Mouse (Mus musculus): Measurements from ENCODE around the gene Fbxw7. TPM values are rescaled to one million over a fixed set of nuclear protein-coding genes. Genes with fewer than 3 reads are reported as not detected.

Fbxw7 gene
- total and polyA plus RNA-seq, 3 experiments: 28.5 to 31.3 (median 29.8) TPM

DNA sequence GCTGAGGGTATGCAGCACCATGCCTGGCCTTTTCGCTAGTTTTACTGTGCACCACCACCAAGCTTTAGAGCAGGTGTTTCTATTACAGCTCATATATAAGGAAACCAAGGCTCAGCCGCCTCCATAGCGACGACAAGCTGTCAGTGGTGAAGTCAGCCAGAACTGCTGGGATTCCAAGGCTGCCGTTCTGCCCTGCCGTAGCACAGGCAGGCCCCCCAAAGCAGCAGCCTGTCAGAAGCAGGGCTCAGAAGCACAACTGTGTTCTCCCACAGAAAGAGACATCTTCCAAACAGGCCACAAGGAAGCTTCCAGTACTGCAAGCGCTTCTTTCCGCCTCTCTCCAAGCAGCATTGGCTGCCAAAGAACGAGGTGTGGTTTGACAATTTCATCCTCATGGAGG lies 200.6 kb downstream of the Fbxw7 start:
- no peaks in the 10 kb centered on the region for H3K79me2 ChIP-seq (replicated peaks; ENCODE audit: control insufficient read depth, extremely low read depth, insufficient read depth, poor library complexity, severe bottlenecking)
- in situ Hi-C loops (cut with MboI; ENCODE audit: low pct_ligation_motif_present, low pct_unique_long_range_greater_than_20kb, low sequenced_read_pairs): no loop called here
- H3K9me3 ChIP-seq (replicated peaks; ENCODE audit: low read length): no peaks in the 10 kb centered on the region
- TF ChIP-seq EP300 (IDR thresholded peaks at IDR 0.05; ENCODE audit: low read length): no peak
- TF ChIP-seq E2F4 (IDR thresholded peaks at IDR 0.05; ENCODE audit: insufficient replicate concordance, low read depth, low read length): no peak
- TF ChIP-seq IRF4 (IDR thresholded peaks at IDR 0.05; ENCODE audit: low read depth, low read length): no peak
- TF ChIP-seq JUN (IDR thresholded peaks at IDR 0.05; ENCODE audit: insufficient read depth, low read depth, low read length): no peak
- TF ChIP-seq UBTF (IDR thresholded peaks at IDR 0.05; ENCODE audit: low read depth, low read length): no peak
- TF ChIP-seq TBP (conservative IDR thresholded peaks at IDR 0.05; ENCODE audit: low read depth, low read length): no peak
- TF ChIP-seq TCF12 (IDR thresholded peaks at IDR 0.05; ENCODE audit: low read depth, low read length): no peak
- TF ChIP-seq USF2 (conservative IDR thresholded peaks at IDR 0.05; ENCODE audit: low read depth, low read length): no peak
- TF ChIP-seq SIN3A (IDR thresholded peaks at IDR 0.05; ENCODE audit: low read length): no peak
- TF ChIP-seq CTCF (conservative IDR thresholded peaks at IDR 0.05 in 1 of 2, IDR thresholded peaks at IDR 0.05 in 1 of 2; ENCODE audit: low read depth in 2 of 2, low read length in 2 of 2): no peak
- TF ChIP-seq MAZ (IDR thresholded peaks at IDR 0.05; ENCODE audit: low read depth, low read length): no peak
- no peak for TF ChIP-seq ZMIZ1 (IDR thresholded peaks at IDR 0.05; ENCODE audit: low read depth, low read length)
- no peak for TF ChIP-seq MAFK (IDR thresholded peaks at IDR 0.05; ENCODE audit: insufficient replicate concordance, low read length)
- no peak for TF ChIP-seq POLR2A (IDR thresholded peaks at IDR 0.05; ENCODE audit: low read depth, low read length)
- TF ChIP-seq ZC3H11A (IDR thresholded peaks at IDR 0.05; ENCODE audit: low read depth, low read length): no peak
- TF ChIP-seq SMC3 (IDR thresholded peaks at IDR 0.05; ENCODE audit: low read depth, low read length): no peak
- TF ChIP-seq MXI1 (IDR thresholded peaks at IDR 0.05; ENCODE audit: low read depth, low read length): no peak
- no peak for TF ChIP-seq KAT2A (IDR thresholded peaks at IDR 0.05; ENCODE audit: insufficient replicate concordance, low read length)
- no peak for TF ChIP-seq ZKSCAN1 (IDR thresholded peaks at IDR 0.05; ENCODE audit: borderline replicate concordance, low read depth, low read length)
- no peak for TF ChIP-seq MAX (IDR thresholded peaks at IDR 0.05; ENCODE audit: low read length)
- no peaks in the 10 kb centered on the region for H3K36me3 ChIP-seq (replicated peaks in 1 of 2; ENCODE audit: control insufficient read depth in 1 of 2, insufficient read depth in 1 of 2, low read length in 1 of 2)
- no peak overlapping the region for H3K27ac ChIP-seq (ENCODE audit: insufficient read depth, low read depth)
- dilution Hi-C loops (cut with MboI; ENCODE audit: extremely low pct_ligation_motif_present, extremely low pct_unique_long_range_greater_than_20kb, low sequenced_read_pairs): no loop called here
- no peak overlapping the region for H3K4me3 ChIP-seq (replicated peaks in 1 of 3; ENCODE audit: low read depth in 2 of 3, low read length in 2 of 3, poor library complexity in 1 of 3)
- no peak for DNase-seq (ENCODE audit: extremely low read depth)
- H3K4me2 ChIP-seq (ENCODE audit: insufficient read depth, low read depth, poor library complexity, severe bottlenecking): no peak overlapping the region
- H3K27me3 ChIP-seq (replicated peaks): no peaks in the 10 kb centered on the region
- no peaks in the 10 kb centered on the region for H3K4me1 ChIP-seq (ENCODE audit: control insufficient read depth in 1 of 2, insufficient read depth in 2 of 2)
- no peak overlapping the region for H3K9ac ChIP-seq (ENCODE audit: insufficient read depth, low read depth)

GRCm38 (mm10) chr3:85020137-85020536 lies 205.1 kb downstream of the Fbxw7 start:
- dilution Hi-C loops (cut with MboI; ENCODE audit: extremely low pct_ligation_motif_present, extremely low pct_unique_long_range_greater_than_20kb, low sequenced_read_pairs): no loop called here
- no peak overlapping the region for H3K9ac ChIP-seq (ENCODE audit: insufficient read depth, low read depth)

More at GRCm38 (mm10) chr3:85020137-85020536, 205.1 kb downstream of the Fbxw7 start:
- Histone ChIP-seq H3K79me2 (replicated peaks; ENCODE audit: control insufficient read depth, extremely low read depth, insufficient read depth, poor library complexity, severe bottlenecking) (no peaks in the 10 kb centered on the region), H3K4me2 (ENCODE audit: insufficient read depth, low read depth, poor library complexity, severe bottlenecking) (no peak overlapping the region), H3K27ac (ENCODE audit: insufficient read depth, low read depth) (no peak overlapping the region), H3K9me3 (replicated peaks; ENCODE audit: low read length) (no peaks in the 10 kb centered on the region), H3K4me3 (replicated peaks in 1 of 3; ENCODE audit: low read depth in 2 of 3, low read length in 2 of 3, poor library complexity in 1 of 3) (no peak overlapping the region), H3K4me1 (ENCODE audit: control insufficient read depth in 1 of 2, insufficient read depth in 2 of 2) (peaks cover 7 to 27% of the 10 kb centered on the region in 2 experiments), H3K36me3 (replicated peaks in 1 of 2; ENCODE audit: control insufficient read depth in 1 of 2, insufficient read depth in 1 of 2, low read length in 1 of 2) (no peaks in the 10 kb centered on the region), H3K27me3 (replicated peaks) (no peaks in the 10 kb centered on the region)
- TF ChIP-seq CHD1 (IDR thresholded peaks at IDR 0.05; ENCODE audit: low read depth, low read length): no peak
- no peak for TF ChIP-seq E2F4 (IDR thresholded peaks at IDR 0.05; ENCODE audit: insufficient replicate concordance, low read depth, low read length)
- TF ChIP-seq GABPA (IDR thresholded peaks at IDR 0.05; ENCODE audit: insufficient replicate concordance, low read depth, low read length): no peak
- no peak for TF ChIP-seq MAFK (IDR thresholded peaks at IDR 0.05; ENCODE audit: insufficient replicate concordance, low read length)
- TF ChIP-seq NRF1 (IDR thresholded peaks at IDR 0.05; ENCODE audit: low read depth, low read length): no peak
- no peak for TF ChIP-seq MAZ (IDR thresholded peaks at IDR 0.05; ENCODE audit: low read depth, low read length)
- in situ Hi-C loops (cut with MboI; ENCODE audit: low pct_ligation_motif_present, low pct_unique_long_range_greater_than_20kb, low sequenced_read_pairs): no loop called here
- DNase-seq (ENCODE audit: extremely low read depth): no peak

Measured in CH12.LX (cell line).